Mouse (Mus musculus) limb, embryonic 14.5 days (tissue): ENCODE measurements around the gene Dhx57. TPM values are rescaled to one million over a fixed set of nuclear protein-coding genes. Genes with fewer than 3 reads are reported as not detected.

ENCODE experiments used
- ATAC-seq: fragments of 200-750 bp; cut with Nextera tagmentation; 2 replicates; pipeline ENCODE4 v1.8.0; 2017; ENCODE audit warnings: low read depth, moderate number of reproducible peaks, moderate TSS enrichment; ENCODE audit not compliant: low FRiP score
- DNase-seq: peaks from one replicate; pipeline ENCODE4 v3.0.0-alpha.2; 2015; ENCODE audit warnings: low spot score
- H3K27ac ChIP-seq: fragments of 300-500 bp; sonication (generic); replicated peaks from 2 replicates; pipeline ENCODE4 v1.5.1; 2014; ENCODE audit warnings: low read depth, mild to moderate bottlenecking, low read length, moderate library complexity, mixed read lengths
- H3K27me3 ChIP-seq: fragments of 300-500 bp; sonication (generic); 2 replicates; pipeline ENCODE4 v1.6.1; 2014; ENCODE audit warnings: low read length, mixed read lengths; ENCODE audit not compliant: control insufficient read depth, insufficient read depth
- H3K36me3 ChIP-seq: fragments of 300-500 bp; sonication (generic); 2 replicates; pipeline ENCODE4 v1.6.1; 2014; ENCODE audit warnings: mild to moderate bottlenecking, low read length, moderate library complexity, mixed read lengths; ENCODE audit not compliant: control insufficient read depth, insufficient read depth
- H3K4me1 ChIP-seq: fragments of 300-500 bp; sonication (generic); 2 replicates; pipeline ENCODE4 v1.6.1; 2014; ENCODE audit warnings: antibody characterized with exemption, low read length, mixed read lengths; ENCODE audit not compliant: control insufficient read depth, insufficient read depth
- H3K4me2 ChIP-seq: fragments of 300-500 bp; sonication (generic); replicated peaks from 2 replicates; pipeline ENCODE4 v1.6.1; 2014; ENCODE audit warnings: low read depth, mild to moderate bottlenecking, low read length, moderate library complexity; ENCODE audit not compliant: severe bottlenecking
- H3K4me3 ChIP-seq: fragments of 300-500 bp; sonication (generic); replicated peaks from 2 replicates; pipeline ENCODE4 v1.5.1; 2014; ENCODE audit warnings: low read length
- H3K9ac ChIP-seq: fragments of 300-500 bp; sonication (generic); 2 replicates; pipeline ENCODE4 v1.6.1; 2014; ENCODE audit warnings: mild to moderate bottlenecking, low read depth, low read length, moderate library complexity; ENCODE audit not compliant: severe bottlenecking
- H3K9me3 ChIP-seq: fragments of 300-500 bp; sonication (generic); 2 replicates; pipeline ENCODE4 v1.6.1; 2016; ENCODE audit warnings: low read length; ENCODE audit not compliant: control insufficient read depth
- POLR2A ChIP-seq: fragments of 200-500 bp; IDR thresholded peaks from 2 replicates; pipeline ENCODE4 v1.8.0; 2012; ENCODE audit warnings: inconsistent platforms, mild to moderate bottlenecking, moderate library complexity, borderline replicate concordance; ENCODE audit not compliant: insufficient read depth, insufficient read length; ENCODE audit errors: extremely low read depth
- WGBS: fragments of 180-500 bp; shearing (Covaris S2); extraction: QIAGEN DNeasy Blood & Tissue Kit; methylation state at CpG from one replicate; pipeline ENCODE4 v1.1.7; 2014; 5-methylcytosine and 5-hydroxymethylcytosine counted together
- polyA plus RNA-seq, 2 experiments: library from polyadenylated mRNA; depleted of rRNA in 1 of 2; stranded (reverse) in 1 of 2; unstranded in 1 of 2; fragments of >200 nt; fragmentation: Nextera tagmentation in 1 of 2; extraction: Ambion mirVana in 1 of 2; gene quantifications; 2 replicates each; pipeline versions ENCODE4 v1.2.1 to v1.2.3; 2012 to 2014

Dhx57 gene
- polyA plus RNA-seq, 2 experiments: 21.1 to 45.2 TPM

DNA sequence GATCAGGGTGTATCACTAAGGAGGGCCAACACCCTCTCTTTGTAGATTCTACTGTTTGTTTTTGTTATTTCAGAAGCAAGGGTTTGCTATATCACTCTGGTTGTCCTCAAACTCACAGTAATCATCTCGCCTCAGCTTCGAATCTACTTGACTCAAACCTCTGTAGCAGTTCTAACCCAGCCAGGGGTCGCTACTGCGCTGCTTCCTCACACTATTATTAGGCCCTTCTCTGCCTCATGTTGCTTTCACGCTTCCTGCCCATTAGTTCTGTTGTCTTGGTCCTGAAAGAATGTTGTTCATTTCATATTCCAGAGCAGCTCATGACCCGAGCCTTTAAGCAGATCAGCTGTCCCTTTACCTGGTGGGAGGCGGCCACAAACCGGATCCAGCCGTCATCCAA is 48.7 kb downstream of the Dhx57 start:
- no peak for TF ChIP-seq POLR2A
- DNase-seq: no peak
- no peaks in the 10 kb centered on the region for H3K27me3 ChIP-seq
- H3K27ac ChIP-seq: no peak overlapping the region
- no peak for ATAC-seq
- H3K4me2 ChIP-seq: no peak overlapping the region
- WGBS: 91% methylated on average over 9 of the region's 9 CpGs
- H3K4me3 ChIP-seq: no peak overlapping the region
- H3K36me3 ChIP-seq: peaks cover 84% of the 10 kb centered on the region
- no peaks in the 10 kb centered on the region for H3K9me3 ChIP-seq
- H3K4me1 ChIP-seq: no peaks in the 10 kb centered on the region
- no peak overlapping the region for H3K9ac ChIP-seq

DNA sequence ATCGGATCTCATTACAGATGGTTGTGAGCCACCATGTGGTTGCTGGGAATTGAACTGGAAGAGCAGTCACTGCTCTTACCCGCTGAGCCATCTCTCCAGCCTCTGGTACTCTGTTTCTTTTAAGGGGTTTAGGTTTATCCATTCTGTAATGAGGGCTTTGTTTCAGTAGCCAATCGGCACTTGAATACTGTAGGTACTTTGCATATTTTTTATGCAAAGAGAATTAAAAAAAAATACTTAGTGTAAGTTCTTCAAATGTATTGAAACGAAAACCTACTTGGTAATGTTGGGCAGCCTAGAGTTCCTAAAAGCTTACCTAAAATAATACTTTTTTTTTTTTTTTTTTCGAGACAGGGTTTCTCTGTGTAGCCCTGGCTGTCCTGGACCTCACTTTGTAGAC is 52.8 kb downstream of the Dhx57 start:
- 93% methylated on average over 5 of the region's 5 CpGs for WGBS
- H3K4me3 ChIP-seq: no peak overlapping the region
- no peak overlapping the region for H3K9ac ChIP-seq
- no peaks in the 10 kb centered on the region for H3K4me1 ChIP-seq
- no peaks in the 10 kb centered on the region for H3K9me3 ChIP-seq
- DNase-seq (no peak), ATAC-seq (no peak)
- H3K27ac ChIP-seq: no peak overlapping the region
- H3K4me2 ChIP-seq: no peak overlapping the region
- H3K27me3 ChIP-seq: no peaks in the 10 kb centered on the region
- no peak for TF ChIP-seq POLR2A
- peaks cover 42% of the 10 kb centered on the region for H3K36me3 ChIP-seq

DNA sequence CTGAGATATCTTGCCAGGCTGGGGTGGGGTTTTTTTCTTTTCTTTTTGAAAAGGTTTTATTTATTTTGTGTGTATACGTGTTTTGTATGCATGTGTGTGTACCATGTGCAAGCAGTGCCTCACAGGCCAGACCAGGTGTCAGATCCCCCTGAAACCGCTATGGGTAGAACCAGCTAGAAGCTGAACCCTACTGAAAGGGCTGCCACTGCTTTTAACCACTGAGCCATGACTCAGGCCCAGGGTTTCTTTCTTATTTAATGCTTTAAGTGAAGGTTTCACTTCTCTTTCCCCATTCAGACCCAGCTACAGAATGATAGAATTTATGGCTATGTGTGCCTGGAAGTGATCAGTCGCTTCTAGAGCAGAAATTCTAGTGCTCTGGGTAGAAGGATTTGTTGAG is 53.5 kb downstream of the Dhx57 start:
- no peak overlapping the region for H3K4me3 ChIP-seq
- no peak overlapping the region for H3K27ac ChIP-seq
- WGBS: 87% methylated on average over 3 of the region's 3 CpGs
- TF ChIP-seq POLR2A: no peak
- peaks cover 36% of the 10 kb centered on the region for H3K36me3 ChIP-seq
- H3K4me1 ChIP-seq: no peaks in the 10 kb centered on the region
- no peaks in the 10 kb centered on the region for H3K9me3 ChIP-seq
- no peak overlapping the region for H3K4me2 ChIP-seq
- DNase-seq: no peak
- H3K9ac ChIP-seq: no peak overlapping the region
- no peaks in the 10 kb centered on the region for H3K27me3 ChIP-seq
- no peak for ATAC-seq

DNA sequence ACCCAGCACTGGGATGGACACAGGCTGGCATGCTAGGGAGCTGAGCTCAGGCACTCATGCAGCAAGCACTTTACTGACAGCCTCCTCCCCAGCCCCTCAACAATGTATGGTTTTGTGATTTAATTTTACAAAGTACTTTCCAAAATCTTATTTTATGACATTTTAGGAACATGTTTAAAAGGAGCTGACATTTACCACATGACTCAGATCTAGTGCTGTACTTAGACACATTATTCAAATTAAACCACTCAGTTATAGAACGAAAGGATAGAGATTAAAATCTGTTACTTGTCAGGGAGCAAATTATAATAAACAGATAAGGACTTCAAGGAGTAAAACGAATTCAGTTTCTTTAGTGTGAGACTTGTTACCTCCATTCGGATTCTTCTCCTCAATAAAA is 54.8 kb downstream of the Dhx57 start:
- peaks cover 25% of the 10 kb centered on the region for H3K36me3 ChIP-seq
- H3K4me3 ChIP-seq: no peak overlapping the region
- H3K27ac ChIP-seq: no peak overlapping the region
- no peak for TF ChIP-seq POLR2A
- 84% methylated on average over 3 of the region's 3 CpGs for WGBS
- H3K4me1 ChIP-seq: no peaks in the 10 kb centered on the region
- no peak overlapping the region for H3K9ac ChIP-seq
- H3K27me3 ChIP-seq: no peaks in the 10 kb centered on the region
- no peaks in the 10 kb centered on the region for H3K9me3 ChIP-seq
- DNase-seq: no peak
- H3K4me2 ChIP-seq: no peak overlapping the region
- ATAC-seq: no peak

DNA sequence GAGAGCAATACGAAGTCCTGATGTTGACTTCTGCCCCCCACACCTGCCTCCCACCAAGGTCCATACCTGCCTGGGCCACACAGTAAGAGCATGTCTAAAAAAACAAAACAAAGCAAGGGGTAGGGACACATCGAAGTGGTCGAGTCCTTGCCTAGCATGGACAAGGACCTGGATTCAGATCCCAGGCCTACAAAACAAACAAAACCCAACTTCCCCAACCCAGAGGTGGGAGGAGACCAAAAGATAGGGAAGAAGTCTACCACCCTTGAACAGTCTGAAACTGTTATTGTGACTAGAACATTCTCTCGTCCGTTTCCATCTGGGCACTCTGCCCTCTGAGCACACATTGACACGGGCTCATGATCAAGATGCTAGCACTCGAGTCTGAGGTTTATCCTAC is 55.9 kb downstream of the Dhx57 start:
- H3K27me3 ChIP-seq: no peaks in the 10 kb centered on the region
- no peaks in the 10 kb centered on the region for H3K4me1 ChIP-seq
- ATAC-seq: no peak
- DNase-seq: no peak
- no peak overlapping the region for H3K9ac ChIP-seq
- no peak overlapping the region for H3K27ac ChIP-seq
- no peak for TF ChIP-seq POLR2A
- WGBS: 85% methylated on average over 7 of the region's 7 CpGs
- peaks cover 15% of the 10 kb centered on the region for H3K36me3 ChIP-seq
- H3K4me3 ChIP-seq: no peak overlapping the region
- no peak overlapping the region for H3K4me2 ChIP-seq
- H3K9me3 ChIP-seq: no peaks in the 10 kb centered on the region

DNA sequence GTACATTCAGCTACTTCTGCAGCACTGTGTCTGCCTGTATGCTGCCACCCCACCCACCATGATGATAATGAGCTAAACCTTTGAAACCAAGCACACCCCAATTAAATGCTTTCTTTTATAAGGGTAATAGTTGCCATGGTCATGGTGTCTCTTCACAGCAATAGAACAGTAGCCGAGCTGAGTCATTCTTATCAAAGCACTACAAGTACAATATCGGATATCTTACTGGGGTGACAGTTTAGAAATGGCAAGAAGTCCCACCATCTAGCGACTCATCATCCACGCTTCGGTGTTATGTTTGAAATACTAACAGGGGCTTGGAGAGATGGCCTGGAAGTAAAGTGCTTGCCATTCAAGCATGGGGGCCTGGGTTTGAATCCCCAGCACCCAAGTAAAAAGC is 56.4 kb downstream of the Dhx57 start:
- DNase-seq: no peak
- H3K9ac ChIP-seq: no peak overlapping the region
- no peak overlapping the region for H3K27ac ChIP-seq
- no peak for ATAC-seq
- H3K4me3 ChIP-seq: no peak overlapping the region
- TF ChIP-seq POLR2A: no peak
- 90% methylated on average over 5 of the region's 5 CpGs for WGBS
- peaks cover 11% of the 10 kb centered on the region for H3K36me3 ChIP-seq
- no peaks in the 10 kb centered on the region for H3K9me3 ChIP-seq
- H3K4me2 ChIP-seq: no peak overlapping the region
- no peaks in the 10 kb centered on the region for H3K4me1 ChIP-seq
- no peaks in the 10 kb centered on the region for H3K27me3 ChIP-seq
